Mouse (Mus musculus): ENCODE results near the gene Vmn1r57. TPM values are rescaled to one million over a fixed set of nuclear protein-coding genes. Genes with fewer than 3 reads are reported as not detected.
"Not testable (repeated sequence)": the region's sequence is repeated elsewhere in the genome, so short reads cannot be mapped to it uniquely, and the experiment has no call there.

Gene Vmn1r57
- polyA plus RNA-seq (2012; rRNA removed), result not detected in 2 replicates

GRCm38 (mm10) chr7:5218193-5218592 is at the start of gene Vmn1r57:
Gene Vmn1r57, plus strand, starts transcription at chr7:5218493.
- H3K4me3 ChIP-seq (ENCODE audit: low read depth, low read length); H3K27me3 ChIP-seq (ENCODE audit: control insufficient read depth, insufficient read depth, low read length); H3K4me1 ChIP-seq (ENCODE audit: control insufficient read depth, insufficient read depth, insufficient read length, low read length); H3K36me3 ChIP-seq (ENCODE audit: control insufficient read depth, insufficient read depth, low read length); H3K27ac ChIP-seq (ENCODE audit: insufficient read depth, low read depth, low read length): not testable (repeated sequence)
- 56% methylated on average over 1 of the region's 1 CpGs for WGBS

- H3K27me3 ChIP-seq (ENCODE audit: control insufficient read depth, insufficient read depth, low read length); H3K27ac ChIP-seq (ENCODE audit: insufficient read depth, low read depth, low read length); H3K4me3 ChIP-seq (ENCODE audit: low read depth, low read length); H3K36me3 ChIP-seq (ENCODE audit: control insufficient read depth, insufficient read depth, low read length); H3K4me1 ChIP-seq (ENCODE audit: control insufficient read depth, insufficient read depth, insufficient read length, low read length): not testable (repeated sequence)
Observed at GRCm38 (mm10) chr7:5196647-5197046, 21.6 kb upstream of the Vmn1r57 start, which contains the start of gene Vmn1r56. Gene Vmn1r56, minus strand, starts transcription at chr7:5196747.

GRCm38 (mm10) chr7:5263051-5263450 is 44.8 kb downstream of the Vmn1r57 start:
- no peak for TF ChIP-seq CTCF (IDR thresholded peaks at IDR 0.05; ENCODE audit: extremely low read depth, insufficient read length, insufficient replicate concordance, low read depth, low read length)
- no peak for TF ChIP-seq POLR2A (IDR thresholded peaks at IDR 0.05; ENCODE audit: low read depth, low read length)
- Histone ChIP-seq H3K4me3 (ENCODE audit: low read depth, low read length) (no peak overlapping the region), H3K27me3 (ENCODE audit: control insufficient read depth, insufficient read depth, low read length) (no peaks in the 10 kb centered on the region), H3K4me1 (ENCODE audit: control insufficient read depth, insufficient read depth, insufficient read length, low read length) (no peaks in the 10 kb centered on the region), H3K36me3 (ENCODE audit: control insufficient read depth, insufficient read depth, low read length) (no peaks in the 10 kb centered on the region), H3K27ac (ENCODE audit: insufficient read depth, low read depth, low read length) (no peak overlapping the region)
- 83% methylated on average over 3 of the region's 3 CpGs for WGBS

Other genes starting within 250 kb of the Vmn1r57 start
- gene Sbk3, start 247.3 kb upstream of the Vmn1r57 start, polyA plus RNA-seq (2012; rRNA removed), result not detected in 2 replicates
- gene Zfp579, start 222.3 kb upstream of the Vmn1r57 start, polyA plus RNA-seq (2012; rRNA removed), result 24.7 and 52.4 TPM in 2 replicates
- 25.2 and 51.0 TPM in 2 replicates for gene Zfp524, start 204.1 kb upstream of the Vmn1r57 start, polyA plus RNA-seq (2012; rRNA removed)
- gene Fiz1, start 203.8 kb upstream of the Vmn1r57 start, polyA plus RNA-seq (2012; rRNA removed), result 14.5 and 31.4 TPM in 2 replicates
- 0.35 TPM in 1 of 2 replicates, not detected in the other for gene Gm44973, start 203.0 kb upstream of the Vmn1r57 start, polyA plus RNA-seq (2012; rRNA removed)
- 20.0 and 37.3 TPM in 2 replicates for gene Zfp865, start 198.1 kb upstream of the Vmn1r57 start, polyA plus RNA-seq (2012; rRNA removed)
- gene Ccdc106, start 197.9 kb upstream of the Vmn1r57 start, polyA plus RNA-seq (2012; rRNA removed), result 0.76 and 0.81 TPM in 2 replicates
- not detected in 2 replicates for gene 4632433K11Rik, start 184.4 kb upstream of the Vmn1r57 start, polyA plus RNA-seq (2012; rRNA removed)
- 3.2 and 7.7 TPM in 2 replicates for gene Zfp784, start 180.0 kb upstream of the Vmn1r57 start, polyA plus RNA-seq (2012; rRNA removed)
- 12.2 and 17.6 TPM in 2 replicates for gene Zfp580, start 167.0 kb upstream of the Vmn1r57 start, polyA plus RNA-seq (2012; rRNA removed)
- 76.6 and 150 TPM in 2 replicates for gene U2af2, start 156.3 kb upstream of the Vmn1r57 start, polyA plus RNA-seq (2012; rRNA removed)
- 240 and 483 TPM in 2 replicates for gene Epn1, start 138.3 kb upstream of the Vmn1r57 start, polyA plus RNA-seq (2012; rRNA removed)
- not detected in 2 replicates for gene Rfpl4, start 101.5 kb upstream of the Vmn1r57 start, polyA plus RNA-seq (2012; rRNA removed)
- 0.09 and 0.43 TPM in 2 replicates for gene Rasl2-9, start 92.5 kb upstream of the Vmn1r57 start, polyA plus RNA-seq (2012; rRNA removed)
- gene Vmn1r55, start 68.8 kb upstream of the Vmn1r57 start, polyA plus RNA-seq (2012; rRNA removed), result not detected in 2 replicates
- gene Vmn1r56, start 21.7 kb upstream of the Vmn1r57 start, polyA plus RNA-seq (2012; rRNA removed), result not detected in 2 replicates
- not detected in 2 replicates for gene Gm5065, start 132.0 kb downstream of the Vmn1r57 start, polyA plus RNA-seq (2012; rRNA removed)
- not detected in 2 replicates for gene Nlrp2, start 132.5 kb downstream of the Vmn1r57 start, polyA plus RNA-seq (2012; rRNA removed)
- not detected in 2 replicates for gene Vmn1r58, start 194.9 kb downstream of the Vmn1r57 start, polyA plus RNA-seq (2012; rRNA removed)
- gene Vmn1r59, start 238.3 kb downstream of the Vmn1r57 start, polyA plus RNA-seq (2012; rRNA removed), result not detected in 2 replicates

All from small intestine, adult 2 months (tissue).